Mouse (Mus musculus) stomach, postnatal 0 days (tissue): Measurements from ENCODE around the gene C130050O18Rik.

ENCODE experiments used
- CTCF ChIP-seq: IDR thresholded peaks from 2 replicates; pipeline ENCODE4 v1.5.1; 2016; ENCODE audit warnings: antibody characterized with exemption, low read depth, mild to moderate bottlenecking, moderate library complexity
- EP300 ChIP-seq: optimal IDR thresholded peaks from 2 replicates; pipeline ENCODE3; 2016; ENCODE audit warnings: antibody characterized with exemption

DNA sequence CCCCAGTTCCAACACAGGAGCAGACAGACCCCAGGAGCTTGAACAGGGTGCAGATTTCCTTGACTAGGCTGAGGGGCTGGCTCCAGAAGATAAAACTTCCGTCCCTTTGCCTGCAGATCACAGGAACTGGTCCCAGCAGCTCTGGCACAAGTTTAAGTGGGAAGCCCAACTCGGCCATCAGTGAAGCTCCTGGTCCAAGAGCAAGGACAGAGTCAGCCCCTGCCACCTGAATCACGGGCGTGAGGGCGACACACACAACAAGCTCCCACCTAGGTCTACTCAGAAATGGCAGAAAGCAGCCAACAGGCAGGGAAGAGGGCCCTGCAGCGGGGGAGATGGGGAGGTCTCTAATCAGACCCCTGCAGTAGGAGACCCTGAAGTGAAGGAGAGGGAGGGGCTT, 34.7 kb upstream of the C130050O18Rik start:
- TF ChIP-seq EP300 (no peak), CTCF (no peak)
